Mouse (Mus musculus) heart, embryonic 16.5 days (tissue): Measurements from ENCODE around the gene Pdlim4. TPM values are rescaled to one million over a fixed set of nuclear protein-coding genes. Genes with fewer than 3 reads are reported as not detected.

Source experiments
- ATAC-seq: fragments of 200-750 bp; cut with Nextera tagmentation; replicated peaks from 2 replicates; pipeline ENCODE4 v1.8.0; 2017; ENCODE audit warnings: moderate number of reproducible peaks; ENCODE audit not compliant: insufficient read depth, low FRiP score; ENCODE audit errors: extremely low read depth
- H3K27ac ChIP-seq: fragments of 300-500 bp; sonication (generic); 2 replicates; pipeline ENCODE4 v1.5.1; 2014; ENCODE audit warnings: mild to moderate bottlenecking, low read length, control low read depth, moderate library complexity
- H3K27me3 ChIP-seq: fragments of 300-500 bp; sonication (generic); 2 replicates; pipeline ENCODE4 v1.6.1; 2014; ENCODE audit warnings: low read length, mixed read lengths; ENCODE audit not compliant: control insufficient read depth, insufficient read depth
- H3K36me3 ChIP-seq: fragments of 300-500 bp; sonication (generic); 2 replicates; pipeline ENCODE4 v1.6.1; 2014; ENCODE audit not compliant: control insufficient read depth, insufficient read depth
- H3K4me1 ChIP-seq: fragments of 300-500 bp; sonication (generic); 2 replicates; pipeline ENCODE4 v1.6.1; 2014; ENCODE audit warnings: low read length, mixed read lengths; ENCODE audit not compliant: control insufficient read depth, insufficient read depth
- H3K4me2 ChIP-seq: fragments of 300-500 bp; sonication (generic); 2 replicates; pipeline ENCODE4 v1.6.1; 2014; ENCODE audit warnings: low read depth, mild to moderate bottlenecking, control low read depth, low read length
- H3K4me3 ChIP-seq: fragments of 300-500 bp; sonication (generic); 2 replicates; pipeline ENCODE4 v1.5.1; 2014; ENCODE audit warnings: mild to moderate bottlenecking, control low read depth, low read length
- H3K9ac ChIP-seq: fragments of 300-500 bp; sonication (generic); 2 replicates; pipeline ENCODE4 v1.6.1; 2014; ENCODE audit warnings: low read length, control low read depth
- H3K9me3 ChIP-seq: fragments of 300-500 bp; sonication (generic); replicated peaks from 2 replicates; pipeline ENCODE4 v1.6.1; 2016; ENCODE audit warnings: low read length; ENCODE audit not compliant: control insufficient read depth
- whole genome bisulfite sequencing: fragments of 180-500 bp; shearing (Covaris S2); extraction: QIAGEN DNeasy Blood & Tissue Kit; methylation state at CpG from one replicate; pipeline ENCODE4 v1.1.7; 2014; 5-methylcytosine and 5-hydroxymethylcytosine counted together
- polyA plus RNA-seq: library from polyadenylated mRNA; unstranded; fragments of >200 nt; fragmentation: Nextera tagmentation; extraction: Ambion mirVana; gene quantifications from 2 replicates; pipeline ENCODE4 v1.2.1, GENCODE M21; 2015

Pdlim4 gene
- polyA plus RNA-seq, 1 experiment from 2014 or later = 26.4 TPM

DNA sequence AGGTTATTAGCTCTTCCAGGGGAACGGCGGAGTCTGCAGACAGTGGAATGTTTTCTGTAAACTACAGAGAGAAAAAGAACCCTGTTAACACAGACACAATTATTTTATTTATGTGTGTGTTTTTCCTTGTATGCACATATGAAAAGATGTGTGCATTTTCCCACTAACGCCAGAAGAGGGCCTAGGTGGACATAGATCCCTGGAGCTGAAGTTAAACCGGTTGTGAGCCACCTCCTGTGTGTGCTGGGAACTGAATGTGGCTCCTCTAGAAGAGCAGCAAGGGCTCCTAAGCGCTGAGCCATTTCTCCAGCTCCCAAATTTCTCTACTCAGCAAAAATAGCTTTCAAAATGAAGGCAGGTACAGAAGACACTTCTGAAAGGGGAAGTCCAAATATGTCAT lies 17.0 kb upstream of the Pdlim4 start:
- H3K4me2 ChIP-seq = no peak overlapping the region
- no peak overlapping the region for H3K9ac ChIP-seq
- H3K36me3 ChIP-seq = no peaks in the 10 kb centered on the region
- no peaks in the 10 kb centered on the region for H3K9me3 ChIP-seq
- H3K27ac ChIP-seq = no peak overlapping the region
- ATAC-seq = no peak
- no peaks in the 10 kb centered on the region for H3K4me1 ChIP-seq
- WGBS = 71% methylated on average over 5 of the region's 5 CpGs
- H3K27me3 ChIP-seq = no peaks in the 10 kb centered on the region
- H3K4me3 ChIP-seq = no peak overlapping the region

DNA sequence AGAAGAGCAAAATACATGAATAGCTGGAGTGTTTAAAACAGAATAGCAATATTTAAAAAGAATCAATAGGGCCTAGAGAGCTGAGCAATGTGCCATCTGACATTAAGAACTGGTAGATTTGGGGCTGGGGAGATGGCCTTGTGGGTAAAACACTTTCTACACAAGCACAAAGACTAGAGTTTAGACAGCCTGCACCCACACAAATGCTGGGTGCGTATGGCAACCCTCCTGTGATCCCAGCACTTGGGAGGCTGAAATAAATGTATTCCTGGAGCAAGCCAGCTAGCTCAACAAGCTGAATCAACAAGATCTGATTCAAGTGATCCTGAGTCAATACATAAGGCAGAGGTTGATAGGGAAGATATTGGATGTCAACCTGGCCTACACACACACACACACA lies 16.2 kb upstream of the Pdlim4 start:
- Histone ChIP-seq H3K36me3 (no peaks in the 10 kb centered on the region), H3K4me2 (no peak overlapping the region), H3K27me3 (no peaks in the 10 kb centered on the region), H3K4me1 (no peaks in the 10 kb centered on the region), H3K27ac (no peak overlapping the region), H3K4me3 (no peak overlapping the region), H3K9ac (no peak overlapping the region), H3K9me3 (no peaks in the 10 kb centered on the region)
- 93% methylated on average over 1 of the region's 1 CpGs for WGBS
- no peak for ATAC-seq

DNA sequence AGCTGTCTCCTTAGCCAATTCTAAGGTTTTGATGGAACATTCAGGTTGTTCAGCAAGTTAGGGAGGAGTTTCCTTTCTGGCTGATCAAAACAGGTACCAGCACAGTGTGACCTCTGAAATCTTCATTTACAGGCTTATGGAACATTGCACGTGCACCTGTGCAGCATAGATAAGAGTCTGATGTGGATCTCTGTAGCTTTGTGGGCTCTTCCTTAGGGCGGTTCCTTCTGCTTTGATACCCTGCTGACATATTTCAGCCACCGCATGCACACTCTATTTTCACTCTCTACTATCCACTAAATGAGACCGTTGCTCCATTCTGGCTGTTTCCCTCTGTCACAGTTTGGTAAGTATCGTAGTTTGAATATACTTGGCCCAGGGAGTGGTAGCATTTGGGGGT lies 13.9 kb upstream of the Pdlim4 start:
- Histone ChIP-seq H3K36me3 (no peaks in the 10 kb centered on the region), H3K4me2 (no peak overlapping the region), H3K9me3 (no peaks in the 10 kb centered on the region), H3K4me1 (no peaks in the 10 kb centered on the region), H3K4me3 (no peak overlapping the region), H3K9ac (no peak overlapping the region), H3K27ac (no peak overlapping the region), H3K27me3 (no peaks in the 10 kb centered on the region)
- no peak for ATAC-seq
- 81% methylated on average over 5 of the region's 5 CpGs for WGBS

DNA sequence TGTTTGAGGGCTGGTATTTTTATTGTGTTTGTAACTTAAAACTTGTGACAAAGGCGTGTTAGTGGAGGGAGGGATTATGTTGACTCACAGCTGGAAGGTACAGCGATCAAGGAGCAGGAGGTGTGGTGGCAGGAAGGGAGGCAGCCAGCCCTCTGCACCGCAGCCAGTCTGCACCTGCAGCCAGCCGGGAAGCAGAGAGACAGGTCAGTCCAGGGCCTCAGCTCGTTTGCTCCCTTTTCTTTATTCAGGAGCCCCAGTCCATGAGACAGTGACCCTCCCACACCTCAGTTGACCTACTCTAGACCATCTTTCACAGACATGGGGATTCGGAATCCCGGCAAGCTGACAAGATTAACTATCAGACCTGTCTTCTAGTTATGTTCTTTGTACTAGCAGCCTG lies 11.6 kb upstream of the Pdlim4 start:
- peak; percentile 28; the same call in 1 of the 2 replicates for ATAC-seq
- Histone ChIP-seq H3K4me1 (no peaks in the 10 kb centered on the region), H3K9ac (no peak overlapping the region), H3K27me3 (0 out of 2 replicates have a peak, but pooled peaks cover under 1% of the 10 kb centered on the region), H3K36me3 (no peaks in the 10 kb centered on the region), H3K4me2 (no peak overlapping the region), H3K27ac (no peak overlapping the region; the same call in 1 of the 2 replicates), H3K4me3 (no peak overlapping the region), H3K9me3 (no peaks in the 10 kb centered on the region)
- WGBS = 35% methylated on average over 7 of the region's 7 CpGs

DNA sequence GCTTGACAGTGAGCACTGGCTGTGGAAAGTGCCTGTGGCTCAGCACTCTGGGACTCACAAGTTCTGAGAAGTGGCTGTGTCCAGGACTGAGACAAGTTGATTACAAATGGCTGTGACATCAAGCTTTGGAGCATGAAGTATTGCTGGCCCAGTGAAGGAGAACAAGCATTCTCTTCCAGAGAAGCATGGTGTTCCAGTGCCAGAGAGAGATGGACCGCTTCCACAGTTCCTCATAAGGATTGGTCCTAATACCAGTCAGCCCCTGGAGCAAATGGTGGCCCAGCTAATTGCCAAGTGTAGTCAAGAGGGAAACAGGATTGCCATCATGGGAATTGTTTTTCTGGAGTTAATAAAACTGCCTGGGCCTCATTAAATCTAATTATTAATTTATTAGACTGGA lies 7.3 kb upstream of the Pdlim4 start:
- H3K4me3 ChIP-seq = no peak overlapping the region
- ATAC-seq = no peak
- no peak overlapping the region for H3K9ac ChIP-seq
- 0 out of 2 replicates have a peak, but pooled peaks cover 3% of the 10 kb centered on the region for H3K27me3 ChIP-seq
- H3K36me3 ChIP-seq = no peaks in the 10 kb centered on the region
- no peaks in the 10 kb centered on the region for H3K9me3 ChIP-seq
- peaks cover 22% of the 10 kb centered on the region for H3K4me1 ChIP-seq
- H3K4me2 ChIP-seq = no peak overlapping the region
- 100% methylated on average over 1 of the region's 1 CpGs for WGBS
- H3K27ac ChIP-seq = no peak overlapping the region

DNA sequence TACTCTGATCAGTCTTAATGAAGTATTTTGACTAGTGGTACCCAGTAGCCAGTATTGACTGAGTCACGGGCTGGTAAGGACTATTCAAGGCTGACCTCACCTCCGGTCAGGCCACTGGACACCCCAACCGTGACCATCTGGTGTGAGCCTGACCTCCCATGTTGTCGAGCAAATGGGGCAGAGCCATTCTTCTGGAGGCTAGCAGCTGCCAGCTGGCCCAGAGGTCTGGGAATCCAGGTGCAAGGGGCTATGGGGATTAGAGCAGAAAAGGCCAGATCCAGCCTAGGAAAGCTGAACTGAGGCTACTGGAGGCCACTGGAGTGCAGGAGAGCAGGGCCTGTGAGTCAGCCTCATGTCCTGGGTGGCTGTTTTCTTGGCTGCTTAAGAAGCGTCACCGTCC lies 6.5 kb upstream of the Pdlim4 start:
- H3K4me2 ChIP-seq = no peak overlapping the region
- H3K4me1 ChIP-seq = peaks cover 22% of the 10 kb centered on the region
- H3K4me3 ChIP-seq = no peak overlapping the region
- no peaks in the 10 kb centered on the region for H3K9me3 ChIP-seq
- no peak overlapping the region for H3K27ac ChIP-seq
- H3K27me3 ChIP-seq = peaks cover 9% of the 10 kb centered on the region
- 81% methylated on average over 6 of the region's 6 CpGs for WGBS
- H3K36me3 ChIP-seq = no peaks in the 10 kb centered on the region
- ATAC-seq = no peak
- H3K9ac ChIP-seq = no peak overlapping the region

DNA sequence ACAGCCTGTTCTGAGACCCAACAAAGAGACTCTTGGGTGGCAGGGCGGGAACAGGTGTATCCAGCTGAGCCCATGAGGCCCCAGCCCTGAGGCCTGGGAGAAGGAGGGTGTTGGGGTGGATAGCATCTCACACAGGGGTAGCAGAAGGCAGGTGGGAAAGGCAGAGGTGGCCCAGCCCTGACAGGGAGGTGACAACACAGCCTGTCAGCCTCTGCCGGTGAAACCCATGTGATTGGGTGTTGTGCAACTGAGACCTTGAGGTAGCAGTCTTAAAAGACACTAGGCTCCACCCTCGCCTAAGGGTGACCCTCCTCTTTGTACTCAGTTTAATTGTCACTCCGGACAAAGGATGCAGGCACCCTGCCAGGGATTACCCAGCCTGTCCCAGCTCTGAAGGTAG lies 4.5 kb upstream of the Pdlim4 start:
- H3K27me3 ChIP-seq = peaks cover 18% of the 10 kb centered on the region
- H3K9ac ChIP-seq = no peak overlapping the region
- H3K36me3 ChIP-seq = no peaks in the 10 kb centered on the region
- H3K4me2 ChIP-seq = peak overlapping the region; percentile 7; the same call in 1 of the 2 replicates
- H3K9me3 ChIP-seq = no peaks in the 10 kb centered on the region
- no peak overlapping the region for H3K27ac ChIP-seq
- H3K4me1 ChIP-seq = peaks cover 25% of the 10 kb centered on the region
- ATAC-seq = no peak
- no peak overlapping the region for H3K4me3 ChIP-seq
- 45% methylated on average over 4 of the region's 4 CpGs for WGBS

DNA sequence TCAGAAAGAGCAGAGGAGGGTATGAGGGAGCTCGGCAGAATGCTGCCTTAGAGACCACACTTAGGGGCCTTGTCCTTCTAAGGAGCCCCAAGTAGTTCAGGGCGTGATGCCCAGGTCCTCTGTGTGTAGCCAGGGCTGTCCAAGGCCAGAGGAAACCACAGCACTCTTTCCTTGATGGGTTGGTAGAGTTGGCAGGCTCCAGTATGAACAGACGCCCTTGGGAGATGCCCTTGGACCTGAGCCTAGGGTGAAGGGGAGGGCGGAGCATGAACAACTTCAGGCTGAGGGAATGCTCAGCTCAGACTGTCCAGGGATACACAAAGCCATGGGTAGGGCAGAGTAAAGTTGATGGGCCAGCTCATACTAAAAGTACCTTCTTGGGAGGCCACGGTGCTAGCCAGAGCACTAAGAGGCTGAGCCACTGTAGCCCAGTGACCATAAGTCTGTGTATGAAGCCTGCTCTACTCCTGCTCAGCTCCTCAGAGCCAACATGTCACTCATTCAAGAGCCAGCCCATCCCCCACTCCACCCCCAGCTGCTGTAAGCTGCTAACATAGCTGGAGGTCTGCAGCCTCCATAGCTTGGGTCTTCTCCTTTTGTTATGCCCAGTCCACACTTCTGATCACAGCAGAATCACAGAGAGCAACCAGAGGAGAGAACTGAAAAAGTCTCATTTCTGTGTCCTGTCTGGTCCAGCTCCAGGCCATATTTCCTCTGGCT lies 3.1 kb upstream of the Pdlim4 start:
- H3K9me3 ChIP-seq = no peaks in the 10 kb centered on the region
- H3K4me1 ChIP-seq = peaks cover 35% of the 10 kb centered on the region
- ATAC-seq = no peak
- no peak overlapping the region for H3K9ac ChIP-seq
- 81% methylated on average over 5 of the region's 5 CpGs for WGBS
- H3K27me3 ChIP-seq = peaks cover 24% of the 10 kb centered on the region
- no peaks in the 10 kb centered on the region for H3K36me3 ChIP-seq
- H3K4me3 ChIP-seq = no peak overlapping the region
- H3K4me2 ChIP-seq = no peak overlapping the region
- H3K27ac ChIP-seq = no peak overlapping the region

DNA sequence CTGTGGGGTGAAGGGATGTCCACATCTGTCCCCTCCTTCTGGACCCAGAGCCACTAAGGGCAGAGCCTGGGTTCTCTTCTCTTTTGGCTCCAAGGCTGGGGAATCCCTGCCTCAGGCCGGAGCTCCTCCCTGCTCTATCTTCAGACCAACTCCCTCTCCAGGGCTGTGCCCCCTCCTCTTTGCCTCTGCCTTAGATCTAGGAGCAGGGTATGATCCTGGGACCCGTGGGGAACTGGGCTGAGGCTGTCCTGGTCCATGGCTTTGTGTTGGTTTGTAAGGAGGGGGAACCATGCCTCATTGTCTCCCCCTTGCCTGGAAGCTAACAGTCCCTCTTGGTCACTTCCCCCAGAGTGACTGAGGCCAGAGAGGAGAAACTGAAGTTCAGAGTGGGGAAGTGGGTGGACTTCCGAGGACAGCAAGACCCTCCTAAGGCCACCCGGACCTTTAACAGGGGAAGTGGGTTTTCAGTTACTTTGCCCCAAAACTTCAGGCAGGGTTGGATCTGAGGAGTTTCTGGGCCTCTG lies 756 bp downstream of the Pdlim4 start:
- no peaks in the 10 kb centered on the region for H3K36me3 ChIP-seq
- peaks cover 40% of the 10 kb centered on the region for H3K4me1 ChIP-seq
- H3K9me3 ChIP-seq = no peaks in the 10 kb centered on the region
- peaks cover 21% of the 10 kb centered on the region for H3K27me3 ChIP-seq
- no peak for ATAC-seq
- H3K27ac ChIP-seq = no peak overlapping the region
- H3K9ac ChIP-seq = peak overlapping the region; percentile 76; the same call in 1 of the 2 replicates
- peak overlapping the region; percentile 93 for H3K4me2 ChIP-seq
- 40% methylated on average over 4 of the region's 4 CpGs for WGBS
- peak overlapping the region; percentile 59 for H3K4me3 ChIP-seq
